Mouse (Mus musculus) testis, adult 2 months (tissue): ENCODE results near the gene Gnai1.

Experiments
- CTCF ChIP-seq: fragments of 200-500 bp; IDR thresholded peaks from 2 replicates; pipeline ENCODE4 v1.5.1; 2012; ENCODE audit warnings: low read depth, mild to moderate bottlenecking, inconsistent platforms, low read length, moderate library complexity; ENCODE audit not compliant: control insufficient read depth, insufficient read depth, insufficient replicate concordance
- POLR2A ChIP-seq: fragments of 200-500 bp; IDR thresholded peaks from 2 replicates; pipeline ENCODE4 v1.6.1; 2012; ENCODE audit warnings: low read depth, mild to moderate bottlenecking, inconsistent platforms, low read length, moderate library complexity; ENCODE audit not compliant: control insufficient read depth

DNA sequence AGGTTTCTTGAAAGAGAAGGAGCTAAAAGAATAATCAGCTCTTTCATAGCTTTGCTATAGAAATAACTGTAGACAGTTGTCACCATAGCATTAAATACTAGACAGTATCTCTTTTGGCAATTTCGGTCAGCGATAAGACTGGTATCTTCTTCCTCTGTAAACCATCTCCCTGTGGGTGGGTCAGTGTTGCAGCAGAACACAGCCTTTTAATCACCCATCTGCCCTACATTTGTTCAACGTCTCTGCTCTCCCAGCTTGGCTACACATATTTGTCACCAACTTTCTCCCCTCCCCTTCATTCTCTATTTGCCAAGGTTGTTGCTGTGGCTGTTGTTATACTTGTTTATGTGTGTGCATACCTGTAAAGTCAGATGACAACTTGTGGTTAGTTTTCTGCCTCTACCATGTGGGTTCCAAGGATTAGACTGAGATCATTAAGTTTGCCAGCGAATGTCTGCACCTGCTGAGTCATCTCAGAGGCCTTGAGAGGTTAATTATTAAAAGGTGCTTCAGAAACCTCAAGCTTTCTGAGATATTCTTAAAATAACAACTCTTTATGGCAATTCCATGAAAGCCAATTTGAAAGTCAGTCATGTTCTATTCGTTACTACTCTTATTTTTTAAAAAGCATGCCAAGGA, 109.7 kb downstream of the Gnai1 start:
- TF ChIP-seq CTCF, result no peak
- no peak for TF ChIP-seq POLR2A
